Mouse (Mus musculus) thymus, postnatal 36 days (tissue): Measurements from ENCODE around the gene Sfxn2.

Experiments used
- DNase-seq, 2 experiments: peaks; one replicate each; pipeline ENCODE4 v3.0.0; 2022; ENCODE audit warnings: mixed read lengths in 2 of 2

The Sfxn2 gene

GRCm38 (mm10) chr19:46600371-46600770, 27.2 kb downstream of the Sfxn2 start:
- no peak for DNase-seq

- DNase-seq: no peak
Observed at GRCm38 (mm10) chr19:46601491-46601890, 28.3 kb downstream of the Sfxn2 start.

- no peak for DNase-seq
Observed at GRCm38 (mm10) chr19:46602406-46602805, 29.2 kb downstream of the Sfxn2 start.

GRCm38 (mm10) chr19:46606718-46607117, 33.6 kb downstream of the Sfxn2 start:
- peak in 1 of 2 experiments; percentile 28 for DNase-seq

- peak; percentile 44 to 55 for DNase-seq
Observed at GRCm38 (mm10) chr19:46607424-46607823, 34.3 kb downstream of the Sfxn2 start.

GRCm38 (mm10) chr19:46608158-46608557, 35.0 kb downstream of the Sfxn2 start:
- DNase-seq: no peak

- DNase-seq: no peak
Observed at GRCm38 (mm10) chr19:46616378-46616777, 43.2 kb downstream of the Sfxn2 start.

- no peak for DNase-seq
Observed at GRCm38 (mm10) chr19:46617361-46617760, 44.2 kb downstream of the Sfxn2 start.

- DNase-seq: no peak
Observed at GRCm38 (mm10) chr19:46618322-46618721, 45.2 kb downstream of the Sfxn2 start.

- DNase-seq: no peak
Observed at GRCm38 (mm10) chr19:46619001-46619400, 45.8 kb downstream of the Sfxn2 start.

GRCm38 (mm10) chr19:46619518-46619917, 46.4 kb downstream of the Sfxn2 start:
- no peak for DNase-seq

- peak in 1 of 2 experiments; percentile 34 for DNase-seq
Observed at GRCm38 (mm10) chr19:46620016-46620808, 47.0 kb downstream of the Sfxn2 start.

GRCm38 (mm10) chr19:46621236-46622183, 48.3 kb downstream of the Sfxn2 start:
- DNase-seq: no peak

- no peak for DNase-seq
Observed at GRCm38 (mm10) chr19:46622659-46623193, 49.6 kb downstream of the Sfxn2 start.

GRCm38 (mm10) chr19:46623194-46623667, 50.1 kb downstream of the Sfxn2 start:
- DNase-seq: no peak

GRCm38 (mm10) chr19:46623790-46624772, 50.9 kb downstream of the Sfxn2 start:
- DNase-seq: no peak

GRCm38 (mm10) chr19:46625015-46625414, 51.9 kb downstream of the Sfxn2 start:
- DNase-seq: no peak

- no peak for DNase-seq
Observed at GRCm38 (mm10) chr19:46625519-46625918, 52.4 kb downstream of the Sfxn2 start.

- no peak for DNase-seq
Observed at GRCm38 (mm10) chr19:46628403-46628802, 55.2 kb downstream of the Sfxn2 start.

GRCm38 (mm10) chr19:46629807-46630206, 56.6 kb downstream of the Sfxn2 start:
- no peak for DNase-seq

- no peak for DNase-seq
Observed at GRCm38 (mm10) chr19:46631637-46632036, 58.5 kb downstream of the Sfxn2 start.

GRCm38 (mm10) chr19:46635766-46636165, 62.6 kb downstream of the Sfxn2 start:
- DNase-seq: no peak
